ENCODE assay signal across 1 mouse cellular context in the genomic region with DNA sequence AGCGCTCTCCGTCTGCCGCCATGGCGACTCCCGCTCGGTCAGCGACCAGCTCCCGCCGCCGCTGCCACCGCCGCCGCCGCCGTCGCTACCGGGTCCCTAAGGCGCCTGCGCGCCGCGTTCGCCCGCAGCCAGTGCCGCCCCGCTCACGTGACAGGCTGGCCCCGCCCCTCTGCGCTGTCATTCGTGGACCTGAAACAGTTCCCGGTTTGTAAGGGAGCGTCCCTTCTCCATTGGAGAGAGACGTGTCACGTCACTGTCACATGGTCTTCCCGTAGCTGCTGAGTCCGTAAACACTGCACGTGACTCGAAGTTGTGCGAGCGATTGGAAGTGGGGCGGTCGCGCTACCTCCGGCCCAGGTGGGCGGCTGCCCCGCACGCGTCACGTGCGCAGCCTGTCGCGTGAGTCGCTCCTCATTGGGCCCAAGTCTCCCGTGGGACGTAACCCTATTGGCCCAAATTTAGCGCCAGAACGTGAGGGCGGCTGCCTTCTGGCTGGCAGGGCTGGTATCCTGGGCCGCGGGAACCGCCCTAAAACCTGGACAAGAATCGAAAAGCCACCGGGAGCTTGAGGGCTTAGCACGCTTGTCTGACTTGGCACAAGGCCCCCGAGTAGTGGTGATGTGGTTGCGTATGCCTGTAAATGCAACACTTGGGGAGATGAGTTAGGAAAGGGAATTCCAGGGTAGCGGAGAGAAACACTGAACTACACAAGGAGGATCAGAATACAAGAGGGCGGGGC.
TF ChIP-seq lines count a peak whose summit lies in the region.

A gene (minus strand): TSS at position 103 of the 739 bp plus-strand sequence.
A gene (plus strand): TSS at position 329 of the 739 bp plus-strand sequence.

TF ChIP-seq in MEL, 35 proteins besides CTCF, POLR2A, EP300 and RAD21 (continued from another document):
- TF ChIP-seq MAFK (IDR thresholded peaks at IDR 0.05; ENCODE audit: borderline replicate concordance, low read depth, low read length) (no peak), MEF2A (IDR thresholded peaks at IDR 0.05; ENCODE audit: extremely low read depth, insufficient replicate concordance, low read depth, low read length, poor library complexity, severe bottlenecking) (no peak), MYB (IDR thresholded peaks at IDR 0.05; ENCODE audit: low read depth, low read length) (no peak), POLR2AphosphoS2 (IDR thresholded peaks at IDR 0.05; ENCODE audit: low read length) (peak; percentile 94), KAT2A (conservative IDR thresholded peaks at IDR 0.05; ENCODE audit: low read depth, low read length) (no peak; the same call in 1 of the 2 replicates), GABPA (IDR thresholded peaks at IDR 0.05; ENCODE audit: low read depth, low read length) (no peak), NELFE (IDR thresholded peaks at IDR 0.05; ENCODE audit: low read depth, low read length) (peak; percentile 68), BHLHE40 (IDR thresholded peaks at IDR 0.05; ENCODE audit: borderline replicate concordance, low read depth, low read length) (peak; percentile 99), SMC3 (IDR thresholded peaks at IDR 0.05; ENCODE audit: low read depth, low read length) (no peak), MXI1 (IDR thresholded peaks at IDR 0.05; ENCODE audit: low read depth, low read length) (peak; percentile 80), TAL1 (IDR thresholded peaks at IDR 0.05; ENCODE audit: low read length) (no peak), ETS1 (IDR thresholded peaks at IDR 0.05; ENCODE audit: low read depth, low read length) (peak; percentile 76), ELF1 (IDR thresholded peaks at IDR 0.05; ENCODE audit: low read depth, low read length) (peak; percentile 85), E2F4 (IDR thresholded peaks at IDR 0.05; ENCODE audit: borderline replicate concordance, low read depth, low read length) (peak; percentile 74; the same call in 1 of the 2 replicates), ZNF384 (IDR thresholded peaks at IDR 0.05; ENCODE audit: low read depth, low read length) (no peak), POLR2AphosphoS5 (IDR thresholded peaks at IDR 0.05; ENCODE audit: borderline replicate concordance, low read depth, low read length) (no peak), GATA1 (IDR thresholded peaks at IDR 0.05; ENCODE audit: low read depth, low read length) (no peak), TCF12 (IDR thresholded peaks at IDR 0.05; ENCODE audit: low read depth, low read length) (no peak; the same call in 1 of the 2 replicates), NRF1 (IDR thresholded peaks at IDR 0.05; ENCODE audit: insufficient read depth, low read depth, low read length, poor library complexity, severe bottlenecking) (peak; percentile 81), MYC (IDR thresholded peaks at IDR 0.05; ENCODE audit: low read depth, low read length) (peak; percentile 71)
